Mouse (Mus musculus) lung, embryonic 16.5 days (tissue): Measurements from ENCODE around the gene Proca1. TPM values are rescaled to one million over a fixed set of nuclear protein-coding genes. Genes with fewer than 3 reads are reported as not detected.

ENCODE experiments used
- ATAC-seq: fragments of 200-750 bp; cut with Nextera tagmentation; 2 replicates; pipeline ENCODE4 v1.8.0; 2017; ENCODE audit warnings: low read depth, mild to moderate bottlenecking, moderate library complexity
- H3K27ac ChIP-seq: fragments of 300-500 bp; sonication (generic); 2 replicates; pipeline ENCODE4 v1.5.1; 2014; ENCODE audit warnings: mild to moderate bottlenecking, control low read depth, low read length
- H3K27me3 ChIP-seq: fragments of 300-500 bp; sonication (generic); 2 replicates; pipeline ENCODE4 v1.6.1; 2014; ENCODE audit warnings: low read depth, low read length, mixed read lengths; ENCODE audit not compliant: control insufficient read depth, insufficient read depth
- H3K36me3 ChIP-seq: fragments of 300-500 bp; sonication (generic); 2 replicates; pipeline ENCODE4 v1.6.1; 2014; ENCODE audit warnings: low read length; ENCODE audit not compliant: control insufficient read depth, insufficient read depth
- H3K4me1 ChIP-seq: fragments of 300-500 bp; sonication (generic); replicated peaks from 2 replicates; pipeline ENCODE4 v1.6.1; 2014; ENCODE audit warnings: low read length, mixed read lengths; ENCODE audit not compliant: control insufficient read depth, insufficient read depth
- H3K4me2 ChIP-seq: fragments of 300-500 bp; sonication (generic); 2 replicates; pipeline ENCODE4 v1.6.1; 2014; ENCODE audit warnings: low read depth, low read length, control low read depth
- H3K4me3 ChIP-seq: fragments of 300-500 bp; sonication (generic); 2 replicates; pipeline ENCODE4 v1.5.1; 2014; ENCODE audit warnings: mild to moderate bottlenecking, low read length, control low read depth
- H3K9ac ChIP-seq: fragments of 300-500 bp; sonication (generic); 2 replicates; pipeline ENCODE4 v1.6.1; 2014; ENCODE audit warnings: low read length, control low read depth
- H3K9me3 ChIP-seq: fragments of 300-500 bp; sonication (generic); 2 replicates; pipeline ENCODE4 v1.6.1; 2016; ENCODE audit warnings: low read length; ENCODE audit not compliant: control insufficient read depth
- WGBS: fragments of 180-500 bp; shearing (Covaris S2); extraction: QIAGEN DNeasy Blood & Tissue Kit; methylation state at CpG from one replicate; pipeline ENCODE4 v1.1.7; 2014; 5-methylcytosine and 5-hydroxymethylcytosine counted together
- polyA plus RNA-seq: library from polyadenylated mRNA; unstranded; fragments of >200 nt; fragmentation: Nextera tagmentation; extraction: Ambion mirVana; gene quantifications from 2 replicates; pipeline ENCODE4 v1.2.1, GENCODE M21; 2015

The Proca1 gene
- polyA plus RNA-seq, 1 experiment from 2014 or later = 6.8 TPM

DNA sequence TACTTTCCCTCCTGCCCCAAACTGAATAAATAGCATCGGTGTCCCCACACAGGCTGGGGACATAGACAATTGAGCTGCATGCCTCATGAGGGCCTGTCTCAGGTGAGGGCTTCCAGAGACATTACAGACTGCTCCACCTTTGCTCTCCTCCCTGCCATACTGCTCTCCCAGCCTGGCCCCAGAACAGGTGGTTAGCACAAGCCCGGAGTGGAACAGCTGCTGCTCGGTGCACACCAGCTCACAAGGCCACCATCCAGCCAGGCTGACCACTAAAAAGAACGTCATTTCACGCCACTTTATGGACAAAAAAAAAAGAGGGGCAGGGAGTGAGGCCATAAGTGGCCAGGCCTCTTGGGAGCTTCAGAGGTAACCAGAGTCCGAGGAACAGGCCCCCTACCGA, 14.0 kb downstream of the Proca1 start:
- WGBS = 87% methylated on average over 7 of the region's 7 CpGs
- Histone ChIP-seq H3K4me3 (no peak overlapping the region), H3K27me3 (no peaks in the 10 kb centered on the region), H3K4me1 (no peaks in the 10 kb centered on the region), H3K9me3 (no peaks in the 10 kb centered on the region), H3K9ac (no peak overlapping the region), H3K27ac (no peak overlapping the region), H3K4me2 (no peak overlapping the region), H3K36me3 (peaks cover 49% of the 10 kb centered on the region)
- no peak for ATAC-seq

DNA sequence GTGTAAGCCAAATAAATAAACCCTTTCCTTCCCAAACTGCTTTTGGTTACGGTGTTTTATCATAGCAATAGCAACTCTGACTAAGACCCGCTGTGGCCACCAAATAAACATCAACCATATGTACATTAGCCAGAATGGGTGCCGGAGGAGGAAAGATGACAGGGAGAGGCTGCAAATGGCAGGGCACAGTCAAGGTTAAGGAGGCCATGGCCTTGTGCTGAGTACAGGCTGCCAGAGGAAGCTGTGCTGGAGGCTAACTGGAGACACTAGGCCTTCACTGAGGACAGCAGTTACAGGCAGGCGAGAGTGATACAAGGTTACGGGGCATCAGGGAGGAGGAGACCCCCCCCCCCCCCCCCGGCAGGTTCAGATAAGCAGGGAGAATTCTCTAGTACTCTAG, 16.7 kb downstream of the Proca1 start:
- WGBS = 74% methylated on average over 6 of the region's 6 CpGs

DNA sequence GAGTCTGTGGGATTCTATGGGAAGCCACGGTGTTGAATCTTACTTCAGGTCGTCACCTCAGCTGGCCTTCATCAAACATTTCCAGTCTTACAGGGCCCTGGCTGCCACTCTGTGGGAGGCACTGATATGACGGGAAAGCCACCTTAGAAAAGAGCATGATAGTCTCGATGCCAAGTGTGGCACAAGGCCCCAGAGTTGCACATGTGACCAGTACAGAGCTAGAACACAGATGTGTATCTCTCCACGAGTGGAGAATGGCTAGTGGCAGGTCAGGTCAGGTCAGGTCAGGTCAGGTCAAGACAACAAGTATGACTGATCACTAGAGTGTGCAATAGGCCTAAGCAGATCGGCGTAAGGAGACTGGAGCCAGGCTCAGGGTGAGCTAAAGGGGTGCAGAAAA, 17.4 kb downstream of the Proca1 start:
- no peak overlapping the region for H3K4me3 ChIP-seq
- H3K36me3 ChIP-seq = peaks cover 64% of the 10 kb centered on the region
- no peak overlapping the region for H3K4me2 ChIP-seq
- no peaks in the 10 kb centered on the region for H3K27me3 ChIP-seq
- H3K9ac ChIP-seq = no peak overlapping the region
- H3K4me1 ChIP-seq = no peaks in the 10 kb centered on the region
- no peak for ATAC-seq
- no peaks in the 10 kb centered on the region for H3K9me3 ChIP-seq
- H3K27ac ChIP-seq = no peak overlapping the region
- WGBS = 49% methylated on average over 7 of the region's 7 CpGs

More for the DNA sequence above, 16.7 kb downstream of the Proca1 start:
- no peak for ATAC-seq
- Histone ChIP-seq H3K9me3 (no peaks in the 10 kb centered on the region), H3K27ac (no peak overlapping the region), H3K9ac (no peak overlapping the region), H3K36me3 (peaks cover 61% of the 10 kb centered on the region), H3K27me3 (no peaks in the 10 kb centered on the region), H3K4me2 (no peak overlapping the region), H3K4me3 (no peak overlapping the region), H3K4me1 (no peaks in the 10 kb centered on the region)

DNA sequence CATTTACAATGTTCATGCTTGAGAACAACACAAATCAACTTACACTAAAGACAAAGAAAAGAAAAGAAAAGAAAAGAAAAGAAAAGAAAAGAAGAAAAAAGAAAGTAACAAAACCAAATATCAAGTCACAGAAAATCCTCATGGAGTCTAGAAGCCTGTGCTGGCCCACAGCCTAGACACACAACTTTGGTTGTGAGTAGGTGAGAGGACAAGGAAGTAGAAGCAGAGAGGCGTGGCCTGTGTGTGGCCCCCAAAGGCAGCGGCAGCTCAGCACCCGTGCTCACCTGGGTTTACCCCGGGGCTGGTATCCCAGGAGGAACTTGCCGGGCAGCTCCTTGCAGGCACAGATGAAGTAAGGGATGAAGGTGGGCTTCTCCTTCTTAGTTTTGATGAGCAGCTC, 18.3 kb downstream of the Proca1 start:
- Histone ChIP-seq H3K4me3 (no peak overlapping the region), H3K27me3 (no peaks in the 10 kb centered on the region), H3K36me3 (peaks cover 64% of the 10 kb centered on the region), H3K4me2 (no peak overlapping the region), H3K9ac (no peak overlapping the region), H3K4me1 (no peaks in the 10 kb centered on the region), H3K27ac (no peak overlapping the region), H3K9me3 (no peaks in the 10 kb centered on the region)
- no peak for ATAC-seq
- 80% methylated on average over 5 of the region's 5 CpGs for WGBS

GRCm38 (mm10) chr11:78213086-78213817, 20.1 kb downstream of the Proca1 start:
- no peaks in the 10 kb centered on the region for H3K9me3 ChIP-seq
- peaks cover 59% of the 10 kb centered on the region for H3K36me3 ChIP-seq
- H3K4me1 ChIP-seq = no peaks in the 10 kb centered on the region
- H3K27me3 ChIP-seq = no peaks in the 10 kb centered on the region
- no peak overlapping the region for H3K4me2 ChIP-seq
- no peak overlapping the region for H3K4me3 ChIP-seq
- no peak overlapping the region for H3K27ac ChIP-seq
- no peak overlapping the region for H3K9ac ChIP-seq
- ATAC-seq = no peak
- 82% methylated on average over 14 of the region's 14 CpGs for WGBS

DNA sequence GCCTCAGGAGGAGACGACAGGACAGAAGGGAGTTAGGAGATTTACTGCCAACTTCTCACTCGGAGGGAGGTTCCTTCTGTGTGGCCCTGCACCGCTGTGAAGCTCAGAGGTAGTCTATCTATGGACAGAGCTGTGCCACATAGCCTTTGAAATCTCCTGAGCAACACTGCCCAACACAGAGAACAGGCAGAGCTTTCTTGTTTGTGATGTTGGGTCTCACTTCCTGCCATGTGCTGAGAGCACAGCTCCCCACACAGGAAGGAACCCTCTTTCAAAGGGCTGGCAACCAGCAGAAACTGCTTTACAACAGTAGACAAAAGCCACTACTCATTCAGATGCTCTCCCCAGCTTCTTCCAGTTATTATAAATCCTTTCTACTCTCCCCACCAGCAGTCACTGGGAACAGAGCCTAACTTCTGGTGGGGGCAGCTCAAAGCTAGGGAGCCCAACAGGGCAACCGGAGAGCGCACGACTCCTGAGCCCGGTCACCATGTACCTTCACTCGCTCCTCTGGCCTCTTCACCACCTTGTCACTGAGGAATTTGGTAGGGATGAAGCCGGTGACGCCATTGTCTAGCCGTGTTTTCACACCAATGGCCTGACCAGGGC, 22.6 kb downstream of the Proca1 start:
- peaks cover 58% of the 10 kb centered on the region for H3K36me3 ChIP-seq
- H3K27me3 ChIP-seq = no peaks in the 10 kb centered on the region
- H3K4me1 ChIP-seq = no peaks in the 10 kb centered on the region
- no peak for ATAC-seq
- no peaks in the 10 kb centered on the region for H3K9me3 ChIP-seq
- no peak overlapping the region for H3K9ac ChIP-seq
- H3K4me2 ChIP-seq = no peak overlapping the region
- H3K4me3 ChIP-seq = no peak overlapping the region
- H3K27ac ChIP-seq = no peak overlapping the region
- WGBS = 90% methylated on average over 11 of the region's 11 CpGs

DNA sequence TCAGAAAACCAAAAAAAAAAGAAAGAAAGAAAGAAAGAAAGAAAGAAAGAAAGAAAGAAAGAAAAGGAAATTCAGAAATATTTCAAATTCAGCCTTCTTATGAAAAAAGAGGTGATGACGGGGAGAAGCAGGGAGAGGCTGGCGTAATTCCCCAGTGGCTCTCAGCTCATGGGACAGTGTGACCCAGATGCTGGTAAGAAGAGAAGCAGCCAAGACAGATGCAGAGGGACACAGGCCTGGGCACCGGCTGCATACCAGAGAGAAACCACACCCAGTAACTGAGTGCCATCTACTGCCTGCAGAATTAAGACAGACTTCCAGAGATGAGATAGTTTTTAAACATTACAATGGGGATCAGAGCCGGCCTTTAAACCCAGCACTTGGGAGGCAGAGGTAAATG, 30.4 kb downstream of the Proca1 start:
- Histone ChIP-seq H3K9ac (no peak overlapping the region), H3K27me3 (no peaks in the 10 kb centered on the region), H3K27ac (no peak overlapping the region), H3K9me3 (no peaks in the 10 kb centered on the region), H3K4me2 (no peak overlapping the region), H3K4me3 (no peak overlapping the region), H3K36me3 (peaks cover 74% of the 10 kb centered on the region), H3K4me1 (no peaks in the 10 kb centered on the region)
- ATAC-seq = no peak
- WGBS = 87% methylated on average over 4 of the region's 4 CpGs

DNA sequence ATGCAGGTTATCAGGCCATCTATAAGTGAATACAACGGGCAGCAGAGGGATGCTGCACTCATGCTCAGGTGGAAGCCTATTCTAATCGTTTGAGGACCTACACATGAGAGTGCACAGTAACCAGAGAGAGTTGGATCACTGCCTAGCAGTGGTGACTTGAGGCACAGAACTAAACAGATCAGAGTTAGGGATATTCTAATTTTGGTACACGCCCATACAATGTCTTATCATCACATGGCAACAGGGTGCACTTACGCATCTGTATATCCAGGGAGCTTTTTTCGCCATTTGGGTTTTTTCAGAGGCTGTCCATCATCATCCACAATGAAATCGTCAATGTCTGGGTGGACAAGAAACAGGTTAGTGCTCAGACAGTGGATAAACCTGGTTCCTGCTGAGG, 38.3 kb downstream of the Proca1 start:
- Histone ChIP-seq H3K9me3 (no peaks in the 10 kb centered on the region), H3K4me3 (no peak overlapping the region), H3K27ac (no peak overlapping the region), H3K4me2 (no peak overlapping the region), H3K4me1 (no peaks in the 10 kb centered on the region), H3K9ac (no peak overlapping the region), H3K27me3 (no peaks in the 10 kb centered on the region), H3K36me3 (peaks cover 52% of the 10 kb centered on the region)
- 91% methylated on average over 6 of the region's 6 CpGs for WGBS
- ATAC-seq = no peak

DNA sequence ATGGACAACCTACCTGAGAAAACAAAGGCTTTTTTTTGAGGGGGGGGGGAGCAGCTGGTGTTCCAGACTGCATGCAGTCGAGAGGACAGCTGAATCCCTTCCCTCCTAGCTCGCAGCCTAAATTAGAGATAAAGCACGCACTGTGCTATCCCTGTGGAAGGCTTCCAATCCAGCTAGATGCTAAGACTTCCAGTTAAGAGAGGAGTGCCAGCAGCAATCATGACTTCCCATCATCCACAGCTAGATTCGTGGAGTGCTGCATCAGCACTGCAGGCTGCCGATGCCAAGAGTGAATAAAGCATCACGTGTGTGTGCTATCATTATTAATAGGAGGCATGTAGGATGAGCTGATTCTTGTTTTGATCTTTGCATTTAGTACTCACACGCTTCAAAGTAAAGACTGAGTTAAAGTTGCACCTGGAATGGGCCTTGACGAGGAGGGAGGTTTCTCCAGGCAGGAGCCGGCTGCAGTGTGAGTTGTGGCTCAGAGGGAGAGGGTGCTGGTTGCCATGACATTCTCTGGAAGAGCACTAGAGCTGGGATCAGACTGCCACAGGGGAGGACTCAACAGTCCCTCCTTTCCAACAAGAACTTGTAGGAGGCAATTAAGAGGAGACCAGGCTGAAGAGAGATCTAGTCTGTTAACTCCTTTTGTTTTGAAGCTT, 47.1 kb downstream of the Proca1 start:
- Histone ChIP-seq H3K9ac (no peak overlapping the region), H3K27ac (no peak overlapping the region), H3K9me3 (no peaks in the 10 kb centered on the region), H3K36me3 (peaks cover 6% of the 10 kb centered on the region; the same call in 1 of the 2 replicates), H3K27me3 (no peaks in the 10 kb centered on the region), H3K4me3 (no peak overlapping the region), H3K4me1 (peaks cover 8% of the 10 kb centered on the region), H3K4me2 (no peak overlapping the region)
- 79% methylated on average over 9 of the region's 9 CpGs for WGBS
- ATAC-seq = peak; percentile 23; the same call in 1 of the 2 replicates
